ENCODE assay signal across 22 mouse cellular contexts in the genomic region with DNA sequence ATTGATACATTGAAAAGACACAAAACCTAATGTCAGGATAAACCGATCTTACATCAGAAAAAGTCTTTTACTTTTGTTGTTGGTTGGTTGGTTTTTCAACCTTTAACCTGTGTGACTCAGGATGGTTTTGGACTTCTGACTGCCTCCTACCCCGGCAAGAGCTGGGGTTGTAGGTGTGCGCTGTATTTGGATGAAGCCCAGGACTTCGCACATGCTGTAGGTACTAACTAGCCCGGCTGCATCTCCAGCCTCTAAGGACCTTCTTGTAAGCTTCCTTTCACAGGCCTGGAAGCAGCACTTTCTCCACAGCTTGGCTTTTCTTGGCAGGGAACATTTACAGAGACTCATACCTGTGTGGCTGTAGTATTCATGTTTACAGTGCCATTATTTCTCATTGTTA.
"Had no signal": no experiment of that assay in that cellular context is flagged by ENCODE, and none has a peak within 500 bp of the region (broad histone marks: within the 10 kb centered on the region; RNA-seq: fewer than 3 reads in every experiment).

No protein-coding gene starts in this region.

- H3K9me3 ChIP-seq: intestine, embryonic 15.5 days; limb, embryonic 10.5 days; limb, embryonic 13.5 days; liver, embryonic 12.5 days; liver, embryonic 15.5 days; lung, embryonic 15.5 days; megakaryocyte, embryonic 14.5 days; midbrain, embryonic 10.5 days; midbrain, embryonic 13.5 days; neural tube, embryonic 13.5 days; stomach, embryonic 15.5 days had no signal

- H3K36me3 ChIP-seq: intestine, embryonic 15.5 days; limb, embryonic 10.5 days; limb, embryonic 13.5 days; liver, embryonic 15.5 days; lung, embryonic 15.5 days; midbrain, embryonic 10.5 days; midbrain, embryonic 13.5 days; neural tube, embryonic 13.5 days; stomach, embryonic 15.5 days had no signal

- ATAC-seq: intestine, embryonic 15.5 days; liver, embryonic 12.5 days; midbrain, embryonic 13.5 days; midbrain, embryonic 16.5 days had no signal

- DNase-seq: liver; lung, adult 18-20 months; lung, postnatal 10 days; lung, postnatal 36 days; retina, postnatal 1 day; right cerebral cortex, postnatal 25 days; spleen, adult 18-20 months; thymus, postnatal 25 days had no signal

- H3K9ac ChIP-seq: intestine, embryonic 15.5 days; limb, embryonic 13.5 days; liver, embryonic 12.5 days; liver, embryonic 15.5 days; lung, embryonic 15.5 days; midbrain, embryonic 13.5 days; neural tube, embryonic 13.5 days; stomach, embryonic 15.5 days had no signal

- H3K27me3 ChIP-seq: intestine, embryonic 15.5 days; limb, embryonic 13.5 days; liver, embryonic 12.5 days; liver, embryonic 15.5 days; lung, embryonic 15.5 days; megakaryocyte, embryonic 14.5 days; midbrain, embryonic 13.5 days; neural tube, embryonic 13.5 days; stomach, embryonic 15.5 days had no signal

- H3K4me1 ChIP-seq: intestine, embryonic 15.5 days; limb, embryonic 10.5 days; limb, embryonic 13.5 days; liver, embryonic 15.5 days; lung, embryonic 15.5 days; midbrain, embryonic 10.5 days; midbrain, embryonic 13.5 days; neural tube, embryonic 13.5 days; stomach, embryonic 15.5 days had no signal

- H3K4me3 ChIP-seq: intestine, embryonic 15.5 days; limb, embryonic 10.5 days; limb, embryonic 13.5 days; liver, embryonic 12.5 days; liver, embryonic 15.5 days; lung, embryonic 15.5 days; megakaryocyte, embryonic 14.5 days; midbrain, embryonic 10.5 days; midbrain, embryonic 13.5 days; myocyte; neural tube, embryonic 13.5 days; stomach, embryonic 15.5 days had no signal

- H3K27ac ChIP-seq: intestine, embryonic 15.5 days; kidney, postnatal 0 days; limb, embryonic 10.5 days; limb, embryonic 13.5 days; liver, embryonic 12.5 days; liver, embryonic 15.5 days; lung, embryonic 15.5 days; midbrain, embryonic 10.5 days; midbrain, embryonic 13.5 days; neural tube, embryonic 13.5 days; stomach, embryonic 15.5 days had no signal

- H3K4me2 ChIP-seq: intestine, embryonic 15.5 days; limb, embryonic 13.5 days; liver, embryonic 12.5 days; liver, embryonic 15.5 days; lung, embryonic 15.5 days; midbrain, embryonic 13.5 days; neural tube, embryonic 13.5 days; stomach, embryonic 15.5 days had no signal
